Mouse (Mus musculus): ENCODE measurements around the gene Etv6.

Gene Etv6

GRCm38 (mm10) chr6:134205163-134205562 is 169.7 kb downstream of the Etv6 start:
- in situ Hi-C loops (cut with MboI, MseI) = no loop called here

- in situ Hi-C loops (cut with MboI, MseI) = no loop called here
Observed at GRCm38 (mm10) chr6:134205726-134206125, 170.2 kb downstream of the Etv6 start.

- in situ Hi-C loops (cut with MboI, MseI) = no loop called here
Observed at GRCm38 (mm10) chr6:134206251-134206650, 170.8 kb downstream of the Etv6 start.

GRCm38 (mm10) chr6:134207391-134208179 is 172.1 kb downstream of the Etv6 start:
- in situ Hi-C loops (cut with MboI, MseI) = no loop called here

GRCm38 (mm10) chr6:134208180-134208952 is 172.9 kb downstream of the Etv6 start:
- in situ Hi-C loops (cut with MboI, MseI) = no loop called here

- in situ Hi-C loops (cut with MboI, MseI) = no loop called here
Observed at GRCm38 (mm10) chr6:134210675-134211457, 175.4 kb downstream of the Etv6 start.

GRCm38 (mm10) chr6:134211458-134211776 is 175.9 kb downstream of the Etv6 start:
- in situ Hi-C loops (cut with MboI, MseI) = no loop called here

GRCm38 (mm10) chr6:134217747-134218146 is 182.2 kb downstream of the Etv6 start:
- in situ Hi-C loops (cut with MboI, MseI) = no loop called here

GRCm38 (mm10) chr6:134218441-134218840 is 182.9 kb downstream of the Etv6 start:
- in situ Hi-C loops (cut with MboI, MseI) = no loop called here

- in situ Hi-C loops (cut with MboI, MseI) = no loop called here
Observed at GRCm38 (mm10) chr6:134219358-134219757, 183.9 kb downstream of the Etv6 start.

- in situ Hi-C loops (cut with MboI, MseI) = loop anchor here (5.0 kb wide), 1 partner anchor 147 kb away; no protein-coding TSS in a partner anchor
Observed at GRCm38 (mm10) chr6:134220209-134220777, 184.8 kb downstream of the Etv6 start.

- in situ Hi-C loops (cut with MboI, MseI) = loop anchor here (5.0 kb wide), 1 partner anchor 145 kb away; no protein-coding TSS in a partner anchor
Observed at GRCm38 (mm10) chr6:134222248-134222929, 186.9 kb downstream of the Etv6 start.

GRCm38 (mm10) chr6:134225564-134225963 is 190.1 kb downstream of the Etv6 start:
- in situ Hi-C loops (cut with MboI, MseI) = no loop called here

- in situ Hi-C loops (cut with MboI, MseI) = no loop called here
Observed at GRCm38 (mm10) chr6:134226349-134227169, 191.1 kb downstream of the Etv6 start.

- in situ Hi-C loops (cut with MboI, MseI) = loop anchor here (5.0 kb wide), 1 partner anchor 36 kb away; no protein-coding TSS in a partner anchor
Observed at GRCm38 (mm10) chr6:134236311-134236710, 200.8 kb downstream of the Etv6 start.

- in situ Hi-C loops (cut with MboI, MseI) = loop anchor here (5.0 kb wide), 1 partner anchor 34 kb away; no protein-coding TSS in a partner anchor
Observed at GRCm38 (mm10) chr6:134238455-134238854, 203.0 kb downstream of the Etv6 start.

GRCm38 (mm10) chr6:134240988-134241387 is 205.5 kb downstream of the Etv6 start:
- in situ Hi-C loops (cut with MboI, MseI) = no loop called here

- in situ Hi-C loops (cut with MboI, MseI) = no loop called here
Observed at GRCm38 (mm10) chr6:134243119-134243518, 207.6 kb downstream of the Etv6 start.

- in situ Hi-C loops (cut with MboI, MseI) = no loop called here
Observed at GRCm38 (mm10) chr6:134243546-134243945, 208.0 kb downstream of the Etv6 start.

- in situ Hi-C loops (cut with MboI, MseI) = no loop called here
Observed at GRCm38 (mm10) chr6:134244071-134244470, 208.6 kb downstream of the Etv6 start.
